Mouse (Mus musculus) WW6 (cell line): ENCODE results near the gene Arf3.
"Not testable (repeated sequence)": the region's sequence is repeated elsewhere in the genome, so short reads cannot be mapped to it uniquely, and the experiment has no call there.

Source experiments
- DNase-seq: peaks from one replicate; pipeline ENCODE4 v3.0.0-alpha.2; 2013; ENCODE audit warnings: low read depth, low spot score

Arf3 gene

GRCm38 (mm10) chr15:98762670-98763529 is at the start of gene Arf3:
Gene Arf3 (minus strand): TSS chr15:98763214.
- peak; percentile 89 for DNase-seq

GRCm38 (mm10) chr15:98810212-98810611 is 47.2 kb upstream of the Arf3 start:
- not testable (repeated sequence) for DNase-seq

GRCm38 (mm10) chr15:98809390-98809789 is 46.4 kb upstream of the Arf3 start, which contains the start of gene Ddn:
Gene Ddn (minus strand): TSS chr15:98809490.
- no peak for DNase-seq

DNA sequence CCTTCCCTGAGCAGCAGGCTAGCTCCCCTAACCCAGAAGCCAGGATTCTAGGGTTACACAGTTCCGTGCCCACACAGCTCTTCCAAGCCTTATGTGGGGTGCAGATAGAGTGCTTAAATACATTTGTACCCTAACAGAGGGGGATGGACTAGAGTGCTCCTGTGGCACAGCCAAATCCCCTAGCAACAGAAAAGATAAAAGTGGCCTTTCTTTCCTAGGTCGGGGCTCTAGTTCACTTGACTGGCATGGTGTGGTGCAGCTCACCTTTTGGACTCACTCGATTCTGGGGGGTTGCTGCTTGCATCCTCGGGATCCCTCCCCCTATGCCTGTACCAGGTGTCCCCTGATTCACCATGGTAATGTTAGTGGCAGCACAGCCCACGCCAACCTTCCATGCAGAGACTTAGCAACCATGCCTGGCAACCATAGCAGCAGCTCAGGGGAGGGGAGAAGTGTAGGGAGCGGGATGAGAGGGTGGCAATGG is 45.7 kb upstream of the Arf3 start:
- DNase-seq: no peak

- DNase-seq: no peak
These were observed 45.1 kb upstream of the Arf3 start for GRCm38 (mm10) chr15:98807895-98808650.

- no peak for DNase-seq
These were observed 44.1 kb upstream of the Arf3 start for GRCm38 (mm10) chr15:98806809-98807770.

DNA sequence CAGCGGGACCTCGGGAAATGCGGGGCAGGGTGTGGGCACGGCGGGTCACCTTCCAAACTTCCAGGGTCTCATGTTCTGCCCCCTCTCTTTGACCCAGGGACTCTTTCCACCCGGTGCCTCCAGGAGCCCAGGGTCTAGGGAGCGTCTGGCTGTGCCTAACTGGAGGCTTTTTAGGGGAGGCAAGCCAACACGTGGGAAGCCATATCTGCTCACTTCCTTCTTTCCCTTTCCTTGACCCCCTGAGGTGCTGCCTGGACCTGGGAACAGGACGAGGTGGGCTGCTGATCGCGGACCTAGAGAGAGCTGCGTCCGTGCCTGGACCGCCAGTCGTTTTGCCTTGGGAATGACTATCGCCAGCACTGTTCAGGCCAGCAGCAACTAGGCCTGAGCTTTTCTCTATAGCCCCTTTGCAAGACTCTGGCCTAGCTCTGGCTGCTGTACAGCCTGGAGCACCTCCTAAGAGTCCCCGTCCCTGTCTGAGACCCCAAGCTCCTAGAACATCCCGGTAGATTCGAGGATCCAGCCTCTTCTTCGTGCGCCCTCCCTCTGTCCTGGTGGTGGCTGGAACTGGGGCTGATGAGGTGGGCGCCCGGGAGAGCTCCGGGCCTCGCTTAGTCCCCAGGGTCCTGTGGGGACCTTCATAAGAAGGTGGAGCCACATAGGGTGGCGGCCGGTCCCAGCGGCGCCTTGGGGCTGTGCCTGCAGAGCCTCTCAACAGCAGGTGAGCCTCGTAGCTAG is 43.2 kb upstream of the Arf3 start:
- DNase-seq: no peak

DNA sequence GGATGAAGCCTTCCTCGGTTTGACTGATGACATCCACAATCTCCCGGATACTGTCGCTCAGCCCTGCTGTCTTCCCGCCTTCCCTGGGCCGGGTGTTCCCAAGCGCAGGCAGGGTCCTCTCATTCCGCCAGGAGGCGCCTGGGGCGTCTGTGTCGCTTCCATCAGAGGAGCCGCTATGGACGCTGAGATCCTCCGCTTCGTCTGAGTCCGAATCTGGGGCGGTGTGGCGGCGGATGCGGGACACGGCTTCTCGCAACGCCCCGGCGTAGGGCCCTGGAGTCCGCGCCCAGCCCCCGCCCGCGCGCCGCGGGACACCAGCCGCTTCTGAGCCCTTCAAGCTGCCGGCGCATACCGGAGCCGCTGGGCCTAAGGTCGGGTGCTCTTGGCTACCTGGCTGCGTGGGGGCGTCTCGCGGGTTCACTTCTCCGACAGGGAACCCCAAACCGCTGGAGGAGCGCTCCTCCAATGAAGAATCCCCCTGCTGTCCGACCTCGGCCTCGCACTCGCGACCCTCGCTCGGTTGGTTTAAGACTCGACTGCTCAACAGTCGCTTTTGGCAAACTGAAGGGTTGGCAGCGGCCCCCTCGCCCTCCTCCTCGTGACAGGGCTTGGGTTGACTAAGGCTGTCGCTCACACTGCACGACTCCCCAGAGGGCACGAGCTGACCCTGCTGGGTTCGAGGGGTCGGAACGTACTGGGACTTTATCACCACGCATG is 42.5 kb upstream of the Arf3 start:
- DNase-seq: no peak

GRCm38 (mm10) chr15:98804054-98804453 is 41.0 kb upstream of the Arf3 start:
- DNase-seq: no peak

DNA sequence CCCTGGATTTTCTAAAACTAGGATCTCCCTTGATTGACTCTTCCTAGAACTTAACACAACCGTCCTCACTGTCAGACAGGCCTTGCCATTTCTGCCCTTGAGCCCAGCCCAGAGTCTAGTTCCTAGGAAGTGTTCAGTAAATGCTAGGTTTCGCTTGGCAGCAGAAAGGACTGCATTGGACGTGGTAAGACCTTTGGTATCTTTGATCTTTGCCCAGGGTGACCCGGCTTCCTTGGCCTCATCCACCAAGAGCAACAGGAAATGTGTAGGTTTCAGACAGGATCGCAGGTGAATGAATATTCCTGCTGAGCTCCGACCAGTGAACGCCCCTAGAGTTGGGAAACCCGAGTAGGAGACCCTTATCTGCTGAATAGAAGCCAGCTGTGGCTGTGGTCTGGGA is 39.9 kb upstream of the Arf3 start:
- DNase-seq: no peak

GRCm38 (mm10) chr15:98799396-98799795 is 36.4 kb upstream of the Arf3 start:
- no peak for DNase-seq

DNA sequence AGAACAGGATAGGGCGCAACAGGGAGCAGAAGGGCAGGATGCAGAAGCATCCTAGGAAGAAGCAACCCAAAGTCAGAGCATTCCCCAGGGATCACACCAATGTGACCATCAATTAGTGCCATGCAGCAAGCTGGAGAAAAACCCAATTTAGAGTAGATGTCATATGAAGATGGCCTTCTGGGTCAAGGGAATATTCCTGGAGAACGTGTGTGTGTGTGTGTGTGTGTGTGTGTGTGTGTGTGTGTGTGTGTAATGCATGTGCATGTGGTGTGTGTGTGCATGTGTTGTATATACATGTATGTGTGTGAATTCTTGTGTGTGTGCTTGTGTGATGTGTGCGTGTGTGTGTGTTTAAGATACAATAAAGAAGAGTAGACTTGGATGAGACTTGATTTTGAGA is 35.9 kb upstream of the Arf3 start:
- no peak for DNase-seq

- no peak for DNase-seq
These were observed 35.0 kb upstream of the Arf3 start for GRCm38 (mm10) chr15:98797835-98798492.

DNA sequence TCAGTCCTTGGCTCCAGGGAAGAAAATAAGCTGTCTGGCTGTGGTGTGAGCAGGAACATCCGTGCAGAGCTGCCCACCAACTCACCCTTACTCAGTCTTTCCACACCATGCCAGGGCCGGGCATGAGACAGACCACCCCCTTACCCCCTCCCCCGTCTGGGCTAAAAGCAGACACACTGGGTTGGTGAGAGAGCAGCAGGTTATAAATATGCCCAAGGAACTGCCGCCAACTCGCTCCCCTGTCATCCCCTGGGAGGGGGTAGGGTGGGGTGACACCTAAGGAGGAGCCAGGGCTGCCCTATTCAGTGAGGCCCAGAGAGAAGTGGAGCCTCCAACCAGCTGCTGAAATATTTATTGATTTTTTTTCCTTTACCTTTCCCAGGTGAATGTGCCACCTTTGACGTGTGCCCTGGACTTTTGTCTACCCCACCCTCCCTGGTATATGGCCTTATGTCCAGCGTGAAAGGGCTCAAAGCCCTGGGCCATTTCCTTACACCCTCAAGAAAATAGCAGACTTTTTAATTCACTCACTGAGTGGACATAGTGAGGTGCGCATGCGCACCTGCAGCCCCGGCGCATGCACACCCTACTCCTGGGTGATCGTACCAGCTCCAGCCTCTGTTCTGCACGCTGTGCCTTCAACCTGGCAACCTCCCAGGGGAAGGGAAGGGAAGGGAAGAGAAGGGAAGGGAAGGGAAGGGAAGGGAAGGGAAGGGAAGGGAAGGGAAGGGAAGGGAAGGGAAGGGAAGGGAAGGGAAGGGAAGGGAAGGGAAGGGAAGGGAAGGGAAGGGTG is 34.0 kb upstream of the Arf3 start:
- no peak for DNase-seq

- DNase-seq: no peak
These were observed 30.2 kb upstream of the Arf3 start for GRCm38 (mm10) chr15:98793141-98793698.

- no peak for DNase-seq
These were observed 29.4 kb upstream of the Arf3 start for GRCm38 (mm10) chr15:98792233-98793020.

DNA sequence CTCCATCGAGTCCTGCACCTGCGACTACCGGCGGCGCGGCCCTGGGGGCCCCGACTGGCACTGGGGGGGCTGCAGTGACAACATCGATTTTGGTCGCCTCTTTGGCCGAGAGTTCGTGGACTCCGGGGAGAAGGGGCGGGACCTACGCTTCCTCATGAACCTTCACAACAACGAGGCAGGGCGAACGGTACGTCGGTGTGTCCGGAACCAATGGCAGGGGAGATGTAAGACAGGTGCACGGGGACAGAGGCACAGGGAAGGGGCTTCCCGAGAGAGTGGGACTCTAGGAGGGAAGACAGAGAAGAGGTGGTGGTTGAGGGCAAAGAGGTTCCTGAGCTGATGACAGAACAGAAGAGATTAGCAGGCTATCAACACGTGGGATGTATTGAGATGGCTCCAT is 28.8 kb upstream of the Arf3 start:
- no peak for DNase-seq

DNA sequence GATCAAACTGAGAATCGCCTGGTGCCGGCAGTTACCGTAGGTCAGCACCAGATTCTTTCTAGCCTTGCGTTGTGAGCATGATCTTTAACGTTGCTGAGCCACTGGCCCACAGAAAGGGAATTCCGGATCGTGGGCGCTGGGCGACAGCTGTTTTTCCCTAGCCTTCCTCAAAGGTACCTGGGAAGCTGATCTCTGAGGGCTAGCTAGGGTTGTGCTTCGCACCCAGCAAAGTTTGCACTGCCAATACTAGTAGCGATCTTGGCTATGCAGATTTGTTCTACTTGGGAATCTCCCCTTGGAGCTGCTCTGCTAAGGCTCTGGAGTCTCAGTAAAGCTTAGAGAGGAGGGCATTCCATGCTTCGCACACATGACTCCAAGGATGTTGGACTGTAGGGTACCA is 28.2 kb upstream of the Arf3 start:
- no peak for DNase-seq
